Mouse (Mus musculus) kidney, postnatal 0 days (tissue): ENCODE data around the gene Olfr1393. TPM values are rescaled to one million over a fixed set of nuclear protein-coding genes. Genes with fewer than 3 reads are reported as not detected.

ENCODE experiments used
- ATAC-seq: fragments of 200-750 bp; cut with Nextera tagmentation; replicated peaks from 2 replicates; pipeline ENCODE4 v1.8.0; 2017; ENCODE audit warnings: low read depth, moderate number of reproducible peaks, moderate TSS enrichment, moderate library complexity; ENCODE audit not compliant: low FRiP score
- DNase-seq: peaks from one replicate; pipeline ENCODE4 v3.0.0-alpha.2; 2016; ENCODE audit warnings: low spot score
- H3K27ac ChIP-seq: fragments of 300-500 bp; sonication (generic); 2 replicates; pipeline ENCODE4 v1.5.1; 2014; ENCODE audit warnings: mild to moderate bottlenecking
- H3K27me3 ChIP-seq: fragments of 300-500 bp; sonication (generic); 2 replicates; pipeline ENCODE4 v1.6.1; 2014; ENCODE audit warnings: low read length, mixed read lengths; ENCODE audit not compliant: insufficient read depth
- H3K36me3 ChIP-seq: fragments of 300-500 bp; sonication (generic); 2 replicates; pipeline ENCODE4 v1.6.1; 2014; ENCODE audit warnings: low read length, mixed read lengths; ENCODE audit not compliant: insufficient read depth
- H3K4me1 ChIP-seq: fragments of 300-500 bp; sonication (generic); replicated peaks from 2 replicates; pipeline ENCODE4 v1.6.1; 2014; ENCODE audit warnings: antibody characterized with exemption, low read length, mixed read lengths; ENCODE audit not compliant: insufficient read depth
- H3K4me2 ChIP-seq: fragments of 300-500 bp; sonication (generic); 2 replicates; pipeline ENCODE4 v1.6.1; 2014; ENCODE audit warnings: mild to moderate bottlenecking, low read length, moderate library complexity, mixed read lengths
- H3K4me3 ChIP-seq: fragments of 300-500 bp; sonication (generic); replicated peaks from 2 replicates; pipeline ENCODE4 v1.5.1; 2014; ENCODE audit warnings: low read depth, low read length
- H3K9ac ChIP-seq: fragments of 300-500 bp; sonication (generic); 2 replicates; pipeline ENCODE4 v1.6.1; 2014; ENCODE audit warnings: low read depth, low read length
- H3K9me3 ChIP-seq: fragments of 300-500 bp; sonication (generic); replicated peaks from 2 replicates; pipeline ENCODE4 v1.6.1; 2016; ENCODE audit warnings: low read length, inconsistent platforms, mixed read lengths
- CTCF ChIP-seq: IDR thresholded peaks from 2 replicates; pipeline ENCODE4 v1.5.1; 2016; ENCODE audit warnings: antibody characterized with exemption, low read depth, mild to moderate bottlenecking, moderate library complexity
- WGBS: fragments of 180-500 bp; shearing (Covaris S2); extraction: QIAGEN DNeasy Blood & Tissue Kit; methylation state at CpG from one replicate; pipeline ENCODE4 v1.1.7; 2014; 5-methylcytosine and 5-hydroxymethylcytosine counted together
- polyA plus RNA-seq: library from polyadenylated mRNA; unstranded; fragments of >200 nt; fragmentation: Nextera tagmentation; extraction: Ambion mirVana; gene quantifications from 2 replicates; pipeline ENCODE4 v1.2.1, GENCODE M21; 2015

The Olfr1393 gene
- polyA plus RNA-seq, 1 experiment from 2014 or later: 0.13 TPM

GRCm38 (mm10) chr11:49245634-49246415 lies 32.3 kb upstream of the Olfr1393 start:
- DNase-seq: peak; percentile 25
- H3K27me3 ChIP-seq: no peaks in the 10 kb centered on the region

GRCm38 (mm10) chr11:49246523-49246922 lies 31.6 kb upstream of the Olfr1393 start:
- H3K4me3 ChIP-seq: no peak overlapping the region
- H3K9me3 ChIP-seq: no peaks in the 10 kb centered on the region
- peak overlapping the region; percentile 55 for H3K4me2 ChIP-seq
- ATAC-seq (no peak), DNase-seq (no peak)
- peaks cover 44% of the 10 kb centered on the region for H3K4me1 ChIP-seq
- H3K27me3 ChIP-seq: no peaks in the 10 kb centered on the region
- 81% methylated on average over 4 of the region's 4 CpGs for WGBS
- no peaks in the 10 kb centered on the region for H3K36me3 ChIP-seq
- no peak for TF ChIP-seq CTCF
- H3K27ac ChIP-seq: no peak overlapping the region
- no peak overlapping the region for H3K9ac ChIP-seq

More at GRCm38 (mm10) chr11:49245634-49246415, 32.3 kb upstream of the Olfr1393 start:
- peak overlapping the region; percentile 55 for H3K4me2 ChIP-seq
- no peak for ATAC-seq
- no peaks in the 10 kb centered on the region for H3K9me3 ChIP-seq
- TF ChIP-seq CTCF: no peak
- peak overlapping the region; percentile 92 for H3K27ac ChIP-seq
- H3K36me3 ChIP-seq: no peaks in the 10 kb centered on the region
- peak overlapping the region; percentile 45 for H3K4me3 ChIP-seq
- peaks cover 39% of the 10 kb centered on the region; the same call in 1 of the 2 replicates for H3K4me1 ChIP-seq
- peak overlapping the region; percentile 28; the same call in 1 of the 2 replicates for H3K9ac ChIP-seq
- 23% methylated on average over 12 of the region's 12 CpGs for WGBS

- no peaks in the 10 kb centered on the region for H3K36me3 ChIP-seq
- no peak for DNase-seq
- H3K4me2 ChIP-seq: no peak overlapping the region
- no peak overlapping the region for H3K9ac ChIP-seq
- peaks cover 50% of the 10 kb centered on the region for H3K4me1 ChIP-seq
- TF ChIP-seq CTCF: no peak
- H3K27ac ChIP-seq: no peak overlapping the region
- no peaks in the 10 kb centered on the region for H3K9me3 ChIP-seq
- ATAC-seq: no peak
- no peak overlapping the region for H3K4me3 ChIP-seq
- 37% methylated on average over 2 of the region's 2 CpGs for WGBS
- no peaks in the 10 kb centered on the region for H3K27me3 ChIP-seq
These were observed 30.8 kb upstream of the Olfr1393 start for GRCm38 (mm10) chr11:49247255-49247654.

GRCm38 (mm10) chr11:49248226-49248973 lies 29.7 kb upstream of the Olfr1393 start:
- WGBS: 63% methylated on average over 6 of the region's 6 CpGs
- Histone ChIP-seq H3K27ac (peak overlapping the region; percentile 95), H3K27me3 (no peaks in the 10 kb centered on the region), H3K9me3 (no peaks in the 10 kb centered on the region), H3K4me1 (peaks cover 50% of the 10 kb centered on the region), H3K36me3 (0 out of 2 replicates have a peak, but pooled peaks cover 5% of the 10 kb centered on the region), H3K4me3 (no peak overlapping the region), H3K9ac (no peak overlapping the region), H3K4me2 (peak overlapping the region; percentile 78)
- DNase-seq (peak; percentile 57), ATAC-seq (no peak)
- TF ChIP-seq CTCF: no peak

- Histone ChIP-seq H3K4me3 (no peak overlapping the region), H3K4me1 (peaks cover 50% of the 10 kb centered on the region), H3K9ac (no peak overlapping the region), H3K36me3 (0 out of 2 replicates have a peak, but pooled peaks cover 6% of the 10 kb centered on the region), H3K27ac (peak overlapping the region; percentile 95), H3K27me3 (no peaks in the 10 kb centered on the region), H3K4me2 (peak overlapping the region; percentile 78), H3K9me3 (no peaks in the 10 kb centered on the region)
- WGBS: 59% methylated on average over 6 of the region's 6 CpGs
- no peak for DNase-seq
- TF ChIP-seq CTCF: no peak
- ATAC-seq: no peak
These were observed 29.0 kb upstream of the Olfr1393 start for GRCm38 (mm10) chr11:49248974-49249700.

- H3K9ac ChIP-seq: peak overlapping the region; percentile 87
- no peaks in the 10 kb centered on the region for H3K27me3 ChIP-seq
- H3K36me3 ChIP-seq: peaks cover 6% of the 10 kb centered on the region; the same call in 1 of the 2 replicates
- peak overlapping the region; percentile 82 for H3K4me3 ChIP-seq
- TF ChIP-seq CTCF: no peak
- WGBS: 11% methylated on average over 10 of the region's 10 CpGs
- H3K4me1 ChIP-seq: peaks cover 46% of the 10 kb centered on the region
- peak overlapping the region; percentile 78 for H3K4me2 ChIP-seq
- ATAC-seq: no peak
- H3K27ac ChIP-seq: peak overlapping the region; percentile 95
- no peaks in the 10 kb centered on the region for H3K9me3 ChIP-seq
- DNase-seq: peak; percentile 19
These were observed 28.2 kb upstream of the Olfr1393 start for GRCm38 (mm10) chr11:49249811-49250421.
